Mouse (Mus musculus) fat pad, adult 2 months (tissue): ENCODE data around the gene Asb6.

Experiments used
- DNase-seq: peaks from one replicate; pipeline ENCODE4 v3.0.0-alpha.2; 2011; ENCODE audit warnings: low read depth, low spot score; ENCODE audit errors: extremely low read depth

Gene Asb6

GRCm38 (mm10) chr2:30834373-30835022 lies 4.4 kb upstream of the Asb6 start, which contains the start of gene Prrx2:
Gene Prrx2, plus strand, starts transcription at chr2:30834972.
- DNase-seq, result no peak

DNA sequence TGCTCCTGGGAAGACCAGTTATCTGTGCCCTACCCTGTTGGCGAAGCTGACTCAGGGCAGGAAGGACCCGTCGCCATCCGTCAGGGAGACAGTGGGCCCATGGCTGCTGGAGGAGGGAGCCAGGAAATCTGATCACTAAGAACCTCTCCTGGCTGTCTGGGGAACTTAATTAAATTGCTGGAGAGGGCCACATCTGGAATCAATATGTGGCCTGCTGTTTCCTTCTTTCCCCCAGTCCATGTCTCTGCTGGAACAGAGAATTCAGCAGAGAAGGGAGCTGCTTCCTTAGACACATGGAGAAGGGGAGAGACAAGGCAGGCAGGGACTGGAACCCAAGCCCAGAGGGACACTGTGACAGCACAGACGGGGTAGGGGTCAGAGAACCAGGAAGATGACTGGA lies 3.5 kb upstream of the Asb6 start:
- DNase-seq, result no peak

DNA sequence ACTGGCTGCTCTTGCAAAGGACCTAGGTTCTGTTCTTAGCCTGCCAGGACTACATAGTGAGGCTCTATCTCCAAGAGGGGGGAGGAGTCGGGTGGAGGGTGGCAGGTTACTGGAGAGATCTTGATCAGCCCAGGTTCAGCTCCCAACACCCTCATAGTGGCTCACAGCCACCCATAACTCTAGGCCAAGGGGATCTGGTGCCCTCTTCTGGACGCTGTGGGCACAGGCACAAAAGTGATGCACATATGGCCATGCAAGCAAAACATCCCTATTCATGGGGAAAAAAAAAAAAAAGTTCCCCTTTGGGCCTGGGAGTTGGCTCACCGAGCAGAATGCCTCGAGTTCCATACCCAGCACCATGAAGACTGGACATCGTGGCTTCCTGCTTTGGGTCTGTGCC lies 818 bp downstream of the Asb6 start:
- DNase-seq, result no peak

DNA sequence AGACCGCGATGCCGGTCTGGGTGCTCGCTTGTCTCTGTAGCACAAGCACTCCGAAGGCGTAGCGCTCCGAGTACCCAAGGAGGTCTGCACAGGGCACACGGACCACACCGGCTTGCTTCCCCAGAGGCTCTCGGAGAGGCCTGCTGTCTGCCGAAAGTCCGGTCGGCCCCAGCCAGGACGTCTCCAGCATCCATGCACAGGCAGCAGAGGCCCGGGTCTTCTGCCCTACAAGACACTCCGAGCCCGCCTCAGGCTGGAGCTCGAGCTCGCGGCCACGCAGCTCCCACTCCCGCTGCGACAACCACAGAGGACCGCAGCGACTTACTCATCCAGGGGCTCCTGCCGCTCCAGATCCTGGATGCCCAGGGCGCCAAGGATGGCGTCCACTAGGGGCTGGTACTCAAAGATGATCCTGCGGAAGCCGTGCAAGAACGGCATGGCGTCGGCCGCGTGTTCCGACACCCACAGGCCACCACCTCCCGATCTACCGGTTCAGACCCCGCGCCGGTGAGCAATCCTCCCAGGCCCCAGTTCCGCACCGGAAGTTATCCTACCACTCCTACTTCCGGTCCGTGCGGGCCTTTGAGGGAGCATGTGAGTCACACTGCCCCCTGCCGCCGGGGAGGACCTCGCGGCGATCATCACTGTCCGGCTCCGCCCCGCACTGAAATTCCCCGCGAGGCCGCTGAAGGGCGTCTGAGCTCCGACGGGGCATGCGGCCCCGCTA lies 2.2 kb downstream of the Asb6 start:
- DNase-seq, result no peak

GRCm38 (mm10) chr2:30826825-30827748 lies 3.0 kb downstream of the Asb6 start:
- DNase-seq, result no peak

GRCm38 (mm10) chr2:30823385-30824153 lies 6.6 kb downstream of the Asb6 start:
- no peak for DNase-seq

DNA sequence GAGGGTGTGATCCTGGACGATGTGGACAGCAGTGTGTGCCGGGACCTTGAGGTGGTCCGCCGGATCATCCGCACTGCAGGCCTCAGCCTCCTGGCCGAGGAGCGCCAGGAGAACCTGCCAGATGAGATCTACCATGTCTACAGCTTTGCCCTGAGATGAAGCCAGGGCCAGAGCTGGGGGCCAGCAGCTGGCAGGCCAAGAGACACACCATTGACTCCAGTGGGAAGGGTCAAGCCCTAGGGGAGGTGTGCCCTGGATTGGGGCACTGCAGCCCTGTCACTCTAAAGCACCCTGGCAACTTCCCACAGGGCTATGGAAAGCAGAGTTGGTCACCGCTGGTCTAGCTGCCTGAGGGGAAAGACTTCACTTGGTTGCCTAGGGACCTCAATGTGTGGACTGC lies 7.7 kb downstream of the Asb6 start:
- DNase-seq, result no peak

DNA sequence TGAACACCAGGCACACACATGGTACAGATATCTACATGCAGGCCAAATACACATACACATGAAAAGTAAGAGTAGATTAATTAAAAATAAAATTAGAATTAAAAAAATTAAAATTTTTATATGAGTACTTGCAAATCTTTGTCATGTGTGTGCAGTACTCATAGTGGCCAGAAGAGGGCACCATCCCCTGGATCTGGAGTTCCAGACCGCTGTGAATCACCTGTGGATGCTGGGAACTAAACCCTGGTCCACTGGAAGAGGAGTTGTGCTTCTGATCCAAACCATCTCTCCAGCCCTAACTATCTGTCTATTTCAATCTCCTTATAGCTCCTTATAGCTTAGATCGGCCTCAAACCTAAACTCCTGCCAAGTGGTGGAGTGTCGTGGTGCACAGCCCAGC lies 9.1 kb downstream of the Asb6 start:
- DNase-seq, result no peak

GRCm38 (mm10) chr2:30819873-30820272 lies 10.3 kb downstream of the Asb6 start:
- no peak for DNase-seq

GRCm38 (mm10) chr2:30816383-30816782 lies 13.8 kb downstream of the Asb6 start:
- no peak for DNase-seq

GRCm38 (mm10) chr2:30810573-30810972 lies 19.6 kb downstream of the Asb6 start:
- DNase-seq, result no peak

DNA sequence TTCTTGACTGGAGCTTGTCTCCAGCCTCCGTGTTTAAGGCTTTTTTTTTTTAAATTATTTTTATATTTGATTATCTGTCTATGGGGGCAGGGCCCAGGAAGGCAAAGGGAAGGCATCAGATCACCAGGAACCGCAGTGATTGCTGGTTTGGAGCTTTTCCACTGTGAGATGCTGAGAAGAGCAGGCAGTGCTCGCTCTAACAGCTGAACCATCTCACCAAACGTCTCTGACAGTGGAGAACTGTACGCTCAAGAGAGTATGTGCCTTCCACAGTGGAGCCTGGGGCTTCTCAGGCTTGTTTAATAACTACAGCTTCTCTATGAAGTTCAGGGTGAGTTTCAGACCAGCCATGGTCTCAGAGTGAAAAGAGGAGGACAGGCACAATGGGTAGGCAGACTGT lies 20.6 kb downstream of the Asb6 start:
- DNase-seq, result no peak

- no peak for DNase-seq
Measured at GRCm38 (mm10) chr2:30808296-30808655, 21.9 kb downstream of the Asb6 start.

GRCm38 (mm10) chr2:30807648-30808295 lies 22.4 kb downstream of the Asb6 start, which contains the start of gene Ntmt1:
Gene Ntmt1, plus strand, starts transcription at chr2:30807826.
- peak; percentile 92 for DNase-seq

DNA sequence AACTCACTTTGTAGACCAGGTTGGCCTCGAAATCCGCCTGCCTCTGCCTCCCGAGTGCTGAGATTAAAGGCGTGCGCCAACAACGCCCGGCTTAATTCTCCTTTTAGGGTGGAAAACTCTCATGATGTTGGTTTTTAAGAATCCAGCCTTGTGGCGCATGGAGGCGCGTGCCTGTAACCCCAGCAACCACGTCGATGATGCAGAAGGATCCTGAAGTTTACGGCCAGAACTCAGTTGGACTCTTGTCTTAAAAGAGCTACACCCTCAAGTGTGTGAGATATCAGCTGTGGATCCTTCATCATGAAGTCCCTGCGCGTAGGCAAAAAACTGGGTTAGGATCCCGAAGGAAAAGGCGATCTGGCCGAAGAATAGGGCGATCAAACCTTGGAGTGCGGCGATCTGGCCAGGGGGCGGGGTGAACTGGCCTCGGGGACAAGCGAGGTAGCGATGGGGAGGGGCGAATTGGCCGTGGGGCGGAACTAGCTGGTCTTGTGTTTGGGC lies 22.9 kb downstream of the Asb6 start:
- no peak for DNase-seq

- DNase-seq, result no peak
Measured at GRCm38 (mm10) chr2:30805983-30806382, 24.1 kb downstream of the Asb6 start.

DNA sequence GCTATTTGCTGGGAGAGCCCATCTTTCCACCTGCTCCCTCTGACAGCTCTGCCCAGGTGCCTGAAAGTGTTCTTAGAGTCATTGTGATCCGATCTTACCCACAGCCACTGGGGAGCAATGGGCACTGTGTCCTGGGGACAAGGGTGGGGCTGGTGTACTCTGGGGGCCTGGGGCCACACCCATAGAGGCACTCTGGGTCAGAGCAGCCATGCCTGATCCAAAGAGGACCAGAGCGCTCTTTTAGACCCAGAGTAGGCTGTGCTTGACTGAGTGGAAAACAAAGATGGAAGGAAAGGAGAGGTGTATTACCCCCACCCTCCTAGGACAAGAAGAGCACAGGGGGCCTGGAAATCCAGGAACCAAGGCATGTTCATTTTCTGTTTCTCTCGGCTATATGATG lies 26.5 kb downstream of the Asb6 start, which contains the start of gene 1700001O22Rik:
TSS of gene 1700001O22Rik (minus strand) at position 58 of the 400 bp plus-strand sequence.
- no peak for DNase-seq

GRCm38 (mm10) chr2:30801067-30801852 lies 28.9 kb downstream of the Asb6 start:
- no peak for DNase-seq

DNA sequence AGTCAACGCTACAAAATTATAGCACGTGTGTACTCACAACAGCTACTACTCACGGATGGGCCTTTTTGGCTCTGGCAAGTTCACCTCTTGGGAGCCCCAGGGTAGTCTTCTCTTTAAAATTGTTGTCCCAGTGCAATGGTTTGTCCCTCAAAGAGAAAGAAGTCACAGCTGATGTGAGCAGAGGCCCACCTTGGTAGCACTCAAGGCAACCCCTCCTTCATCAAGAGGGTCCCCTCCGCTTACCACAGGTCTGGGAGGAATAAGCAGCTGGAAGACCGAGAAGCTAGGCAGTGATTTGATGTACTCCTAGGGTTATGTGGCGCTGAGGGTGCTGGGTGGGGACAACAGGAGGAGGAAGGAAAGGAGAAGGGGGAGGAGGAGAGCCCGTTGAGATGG lies 29.5 kb downstream of the Asb6 start:
- no peak for DNase-seq
